ENCODE assay signal across 10 mouse cellular contexts in genomic region chr8:122285727-122286126, GRCm38 (mm10). TPM values are rescaled to one million over a fixed set of nuclear protein-coding genes. Genes with fewer than 3 reads are reported as not detected.
DNase-seq lines count a peak whose midpoint lies in the region; ATAC-seq lines count a peak whose summit lies in the region.
"Had no signal": no experiment of that assay in that cellular context is flagged by ENCODE, and none has a peak within 500 bp of the region (broad histone marks: within the 10 kb centered on the region; RNA-seq: fewer than 3 reads in every experiment).

No protein-coding gene starts in this region.

- H3K4me2 ChIP-seq in heart, embryonic 11.5 days = peak overlapping the region; percentile 99
- H3K4me2 ChIP-seq in intestine, embryonic 16.5 days (ENCODE audit: low read depth, low read length) = no peak overlapping the region
- H3K4me2 ChIP-seq: forebrain, embryonic 13.5 days had no signal

- H3K4me1 ChIP-seq in heart, embryonic 11.5 days (ENCODE audit: control insufficient read depth, insufficient read depth, low read length) = peaks cover 71% of the 10 kb centered on the region
- peaks cover 62% of the 10 kb centered on the region for H3K4me1 ChIP-seq in intestine, embryonic 16.5 days (ENCODE audit: control insufficient read depth, insufficient read depth, low read length)

- H3K27me3 ChIP-seq in heart, embryonic 11.5 days (ENCODE audit: control insufficient read depth, insufficient read depth, low read length) = no peaks in the 10 kb centered on the region
- H3K27me3 ChIP-seq in intestine, embryonic 16.5 days (replicated peaks; ENCODE audit: control insufficient read depth, insufficient read depth, low read length) = no peaks in the 10 kb centered on the region

- ATAC-seq in heart, embryonic 11.5 days (replicated peaks; ENCODE audit: insufficient number of reproducible peaks, low FRiP score, low TSS enrichment) = no peak
- no peak for ATAC-seq in intestine, embryonic 16.5 days
- ATAC-seq: forebrain, embryonic 13.5 days had no signal

- H3K36me3 ChIP-seq in heart, embryonic 11.5 days (ENCODE audit: control insufficient read depth, insufficient read depth, low read length) = 0 out of 2 replicates have a peak, but pooled peaks cover 4% of the 10 kb centered on the region
- no peaks in the 10 kb centered on the region for H3K36me3 ChIP-seq in intestine, embryonic 16.5 days (ENCODE audit: control insufficient read depth, insufficient read depth, low read length)

- no peak for DNase-seq in heart, adult 9 months (ENCODE audit: low spot score in 2 of 2)
- peak; percentile 30 for DNase-seq in retina, postnatal 1 day
- DNase-seq in retina, embryonic 14.5 days (ENCODE audit: low spot score) = no peak
- DNase-seq in thymus, postnatal 36 days = peak; percentile 29 to 30
- no peak for DNase-seq in layer of hippocampus, postnatal 25 days (ENCODE audit: extremely low spot score in 1 of 2, low spot score in 1 of 2)
- DNase-seq in left cerebral cortex, adult 8-10 months (ENCODE audit: low spot score in 2 of 2) = no peak

- peak overlapping the region; percentile 92; the same call in 1 of the 2 replicates for H3K27ac ChIP-seq in heart, embryonic 11.5 days (ENCODE audit: low read depth, low read length)
- H3K27ac ChIP-seq in intestine, embryonic 16.5 days (ENCODE audit: low read length) = no peak overlapping the region
- H3K27ac ChIP-seq: forebrain, embryonic 13.5 days; kidney, postnatal 0 days had no signal

- 47% methylated on average over 6 of the region's 6 CpGs for WGBS in heart, embryonic 11.5 days (ENCODE audit: insufficient replicate concordance)
- 63% methylated on average over 6 of the region's 6 CpGs for WGBS in intestine, embryonic 16.5 days

- no peaks in the 10 kb centered on the region for H3K9me3 ChIP-seq in heart, embryonic 11.5 days (replicated peaks; ENCODE audit: control insufficient read depth, low read length)
- no peaks in the 10 kb centered on the region for H3K9me3 ChIP-seq in intestine, embryonic 16.5 days (ENCODE audit: control insufficient read depth, low read length)
- H3K9me3 ChIP-seq: forebrain, embryonic 13.5 days had no signal

- H3K9ac ChIP-seq in heart, embryonic 11.5 days (ENCODE audit: low read depth, low read length) = peak overlapping the region; percentile 93
- H3K9ac ChIP-seq in intestine, embryonic 16.5 days (ENCODE audit: low read depth, low read length) = 0 out of 2 replicates have a peak overlapping the region, but pooled peaks have one; percentile 87
- H3K9ac ChIP-seq: forebrain, embryonic 13.5 days had no signal

- peak overlapping the region; percentile 97 for H3K4me3 ChIP-seq in heart, embryonic 11.5 days (ENCODE audit: low read depth, low read length)
- H3K4me3 ChIP-seq in intestine, embryonic 16.5 days (ENCODE audit: low read length) = no peak overlapping the region
- H3K4me3 ChIP-seq: forebrain, embryonic 13.5 days had no signal

RNA-seq across cellular contexts. Expression of gene Zfpm1, which starts 3.8 kb away (rescaled TPM):
- polyA plus RNA-seq in heart, embryonic 11.5 days (2014; fragmentation: Nextera tagmentation; extraction: Ambion mirVana) = 6.9 and 7.9 TPM in 2 replicates
- polyA plus RNA-seq in intestine, embryonic 16.5 days (2015; fragmentation: Nextera tagmentation; extraction: Ambion mirVana) = 2.6 and 2.7 TPM in 2 replicates
- total RNA-seq in layer of hippocampus, postnatal 25 days (2021) = 10 to 100 TPM; 37.8 to 43.4 TPM
- 10 to 100 TPM; 38.9 to 50.1 (median 44.4) TPM for total RNA-seq in left cerebral cortex, adult 8-10 months (2022)

Comparison
In these comparisons a context has a peak if more than half of its experiments do, and no peak if none do; other contexts are left out.
1. DNase-seq: peak in retina, postnatal 1 day (single experiment) and thymus, postnatal 36 days (2 of 2); none in heart, adult 9 months (0 of 2), retina, embryonic 14.5 days (single experiment), layer of hippocampus, postnatal 25 days (0 of 2) and left cerebral cortex, adult 8-10 months (0 of 2).